Mouse (Mus musculus) limb, embryonic 13.5 days (tissue): ENCODE results near the gene Per1. TPM values are rescaled to one million over a fixed set of nuclear protein-coding genes. Genes with fewer than 3 reads are reported as not detected.

Experiments used
- ATAC-seq: fragments of 200-750 bp; cut with Nextera tagmentation; 2 replicates; pipeline ENCODE4 v1.8.0; 2017; ENCODE audit warnings: low read depth, moderate number of reproducible peaks, moderate TSS enrichment; ENCODE audit not compliant: low FRiP score
- H3K27ac ChIP-seq: fragments of 300-500 bp; sonication (generic); 2 replicates; pipeline ENCODE4 v1.5.1; 2015; ENCODE audit warnings: inconsistent platforms, mild to moderate bottlenecking, moderate library complexity
- H3K27me3 ChIP-seq: fragments of 300-500 bp; sonication (generic); 2 replicates; pipeline ENCODE4 v1.6.1; 2015; ENCODE audit warnings: mild to moderate bottlenecking, inconsistent platforms
- H3K36me3 ChIP-seq: fragments of 300-500 bp; sonication (generic); 2 replicates; pipeline ENCODE4 v1.6.1; 2015; ENCODE audit warnings: inconsistent platforms, mild to moderate bottlenecking, moderate library complexity
- H3K4me1 ChIP-seq: fragments of 300-500 bp; sonication (generic); 2 replicates; pipeline ENCODE4 v1.6.1; 2015; ENCODE audit warnings: inconsistent platforms
- H3K4me2 ChIP-seq: fragments of 300-500 bp; sonication (generic); replicated peaks from 2 replicates; pipeline ENCODE4 v1.6.1; 2015; ENCODE audit warnings: inconsistent platforms, mild to moderate bottlenecking, moderate library complexity
- H3K4me3 ChIP-seq: fragments of 300-500 bp; sonication (generic); 2 replicates; pipeline ENCODE4 v1.5.1; 2015; ENCODE audit warnings: moderate library complexity, mild to moderate bottlenecking, inconsistent platforms
- H3K9ac ChIP-seq: fragments of 300-500 bp; sonication (generic); 2 replicates; pipeline ENCODE4 v1.6.1; 2015; ENCODE audit warnings: mild to moderate bottlenecking, inconsistent platforms
- H3K9me3 ChIP-seq: fragments of 300-500 bp; sonication (generic); 2 replicates; pipeline ENCODE4 v1.6.1; 2016; ENCODE audit warnings: inconsistent platforms
- WGBS: fragments of 180-500 bp; shearing (Covaris S2); methylation state at CpG from one replicate; pipeline ENCODE4 v1.1.7; 2015; 5-methylcytosine and 5-hydroxymethylcytosine counted together
- polyA plus RNA-seq: library from polyadenylated mRNA; unstranded; fragments of >200 nt; fragmentation: Nextera tagmentation; extraction: Ambion mirVana; gene quantifications from 2 replicates; pipeline ENCODE4 v1.2.1, GENCODE M21; 2015

The Per1 gene
- 9.3 and 12.0 TPM in 2 replicates for polyA plus RNA-seq

GRCm38 (mm10) chr11:69094697-69095429, at the start of gene Per1:
Gene Per1, plus strand, starts transcription at chr11:69095217.
- Histone ChIP-seq H3K27me3 (no peaks in the 10 kb centered on the region), H3K9ac (peak within 1 kb of the TSS; percentile 77), H3K9me3 (no peaks in the 10 kb centered on the region), H3K36me3 (peaks cover 29% of the 10 kb centered on the region), H3K27ac (peak within 1 kb of the TSS; percentile 92), H3K4me3 (peak within 1 kb of the TSS; percentile 69), H3K4me2 (peak within 1 kb of the TSS; percentile 98), H3K4me1 (peaks cover 58% of the 10 kb centered on the region)
- ATAC-seq, result peak; percentile 93
- under 1% methylated on average over 37 of the region's 37 CpGs for WGBS

- H3K4me3 ChIP-seq, result peak within 1 kb of the TSS; percentile 84
- H3K27me3 ChIP-seq, result no peaks in the 10 kb centered on the region
- H3K4me1 ChIP-seq, result peaks cover 32% of the 10 kb centered on the region
- under 1% methylated on average over 54 of the region's 54 CpGs for WGBS
- H3K9me3 ChIP-seq, result no peaks in the 10 kb centered on the region
- ATAC-seq, result peak; percentile 78
- H3K4me2 ChIP-seq, result peak within 1 kb of the TSS; percentile 93
- peak within 1 kb of the TSS; percentile 82 for H3K27ac ChIP-seq
- H3K9ac ChIP-seq, result peak within 1 kb of the TSS; percentile 86
- H3K36me3 ChIP-seq, result peaks cover 32% of the 10 kb centered on the region
Measured at GRCm38 (mm10) chr11:69045531-69046394, 49.3 kb upstream of the Per1 start, which contains the start of gene Aurkb. Gene Aurkb, plus strand, starts transcription at chr11:69045647.

DNA sequence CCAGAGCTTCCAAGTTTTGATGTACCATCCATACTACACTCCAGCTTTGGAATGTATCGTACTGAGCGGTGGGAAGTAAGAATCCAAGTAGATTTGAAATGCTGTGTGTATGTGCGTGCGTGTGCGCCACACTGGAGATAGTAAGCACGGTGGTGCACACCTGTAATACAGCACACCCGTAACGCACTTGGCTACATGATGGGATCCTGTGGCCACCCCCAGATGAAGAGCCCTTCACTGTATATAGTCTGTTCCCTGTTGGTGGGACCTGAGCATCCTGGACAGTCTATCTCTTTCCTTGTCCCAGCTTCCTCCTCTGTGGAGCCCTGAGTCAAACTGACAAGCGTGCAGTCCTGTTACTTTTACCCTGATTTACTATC, 48.6 kb upstream of the Per1 start:
- peaks cover 37% of the 10 kb centered on the region for H3K36me3 ChIP-seq
- H3K9me3 ChIP-seq, result no peaks in the 10 kb centered on the region
- H3K4me2 ChIP-seq, result peak overlapping the region; percentile 93
- H3K9ac ChIP-seq, result peak overlapping the region; percentile 86
- 12% methylated on average over 9 of the region's 9 CpGs for WGBS
- ATAC-seq, result no peak
- H3K27ac ChIP-seq, result 0 out of 2 replicates have a peak overlapping the region, but pooled peaks have one; percentile 15
- H3K27me3 ChIP-seq, result no peaks in the 10 kb centered on the region
- H3K4me1 ChIP-seq, result peaks cover 32% of the 10 kb centered on the region
- peak overlapping the region; percentile 84 for H3K4me3 ChIP-seq

- H3K4me2 ChIP-seq, result peak overlapping the region; percentile 93
- WGBS, result 89% methylated on average over 12 of the region's 12 CpGs
Measured at GRCm38 (mm10) chr11:69047592-69047991, 47.4 kb upstream of the Per1 start.

DNA sequence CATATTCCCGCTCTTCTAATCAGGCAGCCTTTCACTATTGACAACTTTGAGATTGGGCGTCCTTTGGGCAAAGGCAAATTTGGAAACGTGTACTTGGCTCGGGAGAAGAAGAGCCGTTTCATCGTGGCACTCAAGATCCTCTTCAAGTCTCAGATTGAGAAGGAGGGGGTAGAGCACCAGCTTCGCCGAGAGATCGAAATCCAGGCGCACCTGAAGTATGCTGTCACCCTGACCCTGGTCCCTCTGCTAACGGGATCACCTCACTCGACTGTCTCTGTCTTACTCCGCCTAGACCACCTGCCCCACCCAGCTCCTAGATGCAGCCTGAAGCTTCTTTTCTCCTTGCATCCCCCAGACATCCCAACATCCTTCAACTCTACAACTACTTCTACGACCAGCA, 46.9 kb upstream of the Per1 start:
- no peak overlapping the region for H3K4me3 ChIP-seq
- no peak overlapping the region; the same call in 1 of the 2 replicates for H3K9ac ChIP-seq
- H3K27me3 ChIP-seq, result no peaks in the 10 kb centered on the region
- ATAC-seq, result no peak
- 93% methylated on average over 14 of the region's 14 CpGs for WGBS
- no peak overlapping the region for H3K4me2 ChIP-seq
- no peak overlapping the region; the same call in 1 of the 2 replicates for H3K27ac ChIP-seq
- H3K9me3 ChIP-seq, result no peaks in the 10 kb centered on the region
- H3K36me3 ChIP-seq, result peaks cover 41% of the 10 kb centered on the region
- H3K4me1 ChIP-seq, result peaks cover 32% of the 10 kb centered on the region

More at GRCm38 (mm10) chr11:69047592-69047991, 47.4 kb upstream of the Per1 start:
- no peak for ATAC-seq
- Histone ChIP-seq H3K27me3 (no peaks in the 10 kb centered on the region), H3K9ac (peak overlapping the region; percentile 35; the same call in 1 of the 2 replicates), H3K36me3 (peaks cover 41% of the 10 kb centered on the region), H3K4me3 (peak overlapping the region; percentile 84), H3K9me3 (no peaks in the 10 kb centered on the region), H3K4me1 (peaks cover 32% of the 10 kb centered on the region), H3K27ac (no peak overlapping the region)

GRCm38 (mm10) chr11:69050748-69051147, 44.3 kb upstream of the Per1 start:
- Histone ChIP-seq H3K4me3 (no peak overlapping the region), H3K4me2 (no peak overlapping the region), H3K27ac (no peak overlapping the region), H3K9me3 (no peaks in the 10 kb centered on the region), H3K4me1 (peaks cover 31% of the 10 kb centered on the region), H3K36me3 (peaks cover 52% of the 10 kb centered on the region), H3K27me3 (no peaks in the 10 kb centered on the region), H3K9ac (no peak overlapping the region)
- no peak for ATAC-seq
- WGBS, result 90% methylated on average over 8 of the region's 8 CpGs

GRCm38 (mm10) chr11:69051771-69052170, 43.2 kb upstream of the Per1 start:
- peaks cover 52% of the 10 kb centered on the region for H3K36me3 ChIP-seq
- H3K27ac ChIP-seq, result no peak overlapping the region
- no peaks in the 10 kb centered on the region for H3K27me3 ChIP-seq
- no peak for ATAC-seq
- H3K9ac ChIP-seq, result no peak overlapping the region
- H3K9me3 ChIP-seq, result no peaks in the 10 kb centered on the region
- H3K4me1 ChIP-seq, result peaks cover 21% of the 10 kb centered on the region
- 90% methylated on average over 4 of the region's 4 CpGs for WGBS
- H3K4me3 ChIP-seq, result no peak overlapping the region
- no peak overlapping the region for H3K4me2 ChIP-seq

DNA sequence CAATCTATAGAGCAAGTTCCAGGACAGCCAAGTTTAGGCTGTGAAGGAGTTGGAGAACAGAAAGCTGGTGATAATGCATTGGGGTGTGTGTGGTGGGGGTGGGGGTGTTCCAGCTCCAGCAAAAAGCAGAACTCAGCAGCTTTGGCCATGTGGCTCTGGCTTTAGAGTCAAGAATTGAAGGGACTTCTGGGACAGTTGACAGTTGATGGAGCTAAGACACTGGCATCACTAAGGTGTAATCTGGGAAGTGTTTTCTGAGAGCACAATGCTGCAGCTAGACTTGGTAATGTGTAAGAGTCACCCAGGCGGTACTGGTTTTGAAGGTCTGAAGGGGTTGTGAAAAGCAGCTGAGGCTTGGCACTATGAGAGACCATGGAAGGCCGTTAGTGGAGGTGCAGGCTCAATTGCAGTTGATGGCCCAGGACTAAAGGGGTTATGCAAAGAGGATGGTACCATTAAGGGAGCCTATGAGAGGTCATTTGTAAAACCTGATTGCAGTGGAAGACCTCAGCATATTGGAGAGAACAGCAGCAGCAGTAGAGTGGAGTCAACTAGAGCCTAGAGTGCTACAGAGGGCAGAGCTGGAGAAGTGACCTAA, 42.1 kb upstream of the Per1 start:
- peaks cover 48% of the 10 kb centered on the region for H3K36me3 ChIP-seq
- ATAC-seq, result no peak
- H3K4me3 ChIP-seq, result no peak overlapping the region
- no peak overlapping the region for H3K27ac ChIP-seq
- no peaks in the 10 kb centered on the region for H3K9me3 ChIP-seq
- peaks cover 10% of the 10 kb centered on the region for H3K4me1 ChIP-seq
- no peak overlapping the region for H3K4me2 ChIP-seq
- H3K27me3 ChIP-seq, result no peaks in the 10 kb centered on the region
- WGBS, result 82% methylated on average over 2 of the region's 2 CpGs
- no peak overlapping the region for H3K9ac ChIP-seq

DNA sequence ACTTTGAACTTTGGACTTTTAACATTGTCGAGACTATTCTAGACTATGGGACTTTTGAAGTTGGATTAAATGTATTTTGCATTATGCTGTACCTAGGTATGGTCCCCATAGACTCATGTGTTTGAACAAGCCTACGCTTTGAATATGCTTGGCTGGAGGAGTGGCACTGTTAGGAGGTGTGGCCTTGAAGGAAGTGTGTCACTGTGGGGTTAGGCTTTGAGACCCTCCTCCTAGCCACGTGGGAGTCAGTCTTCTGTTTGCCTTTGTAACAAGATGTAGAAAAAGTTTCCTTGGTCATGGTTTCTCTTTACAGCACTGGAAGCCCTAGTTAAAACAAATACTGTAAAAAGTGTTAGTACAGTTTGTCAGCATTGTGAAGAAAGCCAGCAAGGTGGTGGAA, 41.2 kb upstream of the Per1 start:
- no peak overlapping the region for H3K4me2 ChIP-seq
- H3K27ac ChIP-seq, result no peak overlapping the region
- H3K4me1 ChIP-seq, result peaks cover 13% of the 10 kb centered on the region
- no peak overlapping the region for H3K9ac ChIP-seq
- H3K9me3 ChIP-seq, result no peaks in the 10 kb centered on the region
- H3K27me3 ChIP-seq, result no peaks in the 10 kb centered on the region
- no peak overlapping the region for H3K4me3 ChIP-seq
- no peak for ATAC-seq
- 80% methylated on average over 3 of the region's 3 CpGs for WGBS
- peaks cover 39% of the 10 kb centered on the region for H3K36me3 ChIP-seq

DNA sequence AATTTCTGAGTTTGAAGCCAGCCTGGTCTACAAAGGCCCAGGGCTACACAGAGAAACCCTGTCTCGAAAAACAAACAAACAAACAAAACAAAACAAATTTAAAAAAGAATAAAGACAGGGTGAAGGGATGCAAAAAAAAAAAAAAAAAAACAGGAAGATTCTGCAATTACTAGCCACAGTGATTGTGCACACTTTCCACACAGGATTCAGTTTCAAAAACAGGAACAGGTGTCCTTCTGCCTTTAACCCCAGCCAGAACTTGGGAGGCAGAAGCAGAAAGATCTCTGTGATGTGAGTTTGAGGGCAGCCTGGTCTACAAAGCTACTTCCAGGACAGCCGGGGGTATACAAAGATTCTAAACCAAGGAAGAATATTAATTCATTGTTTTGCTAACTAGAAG, 36.8 kb upstream of the Per1 start:
- Histone ChIP-seq H3K9ac (peak overlapping the region; percentile 73), H3K4me3 (peak overlapping the region; percentile 90)
- 75% methylated on average over 2 of the region's 2 CpGs for WGBS

GRCm38 (mm10) chr11:69058729-69059356, 36.2 kb upstream of the Per1 start:
- no peaks in the 10 kb centered on the region for H3K27me3 ChIP-seq
- peak overlapping the region; percentile 59; the same call in 1 of the 2 replicates for H3K27ac ChIP-seq
- H3K4me1 ChIP-seq, result peaks cover 24% of the 10 kb centered on the region
- peak overlapping the region; percentile 90 for H3K4me3 ChIP-seq
- ATAC-seq, result 0 out of 2 replicates have a peak, but pooled peaks have one; percentile 2
- H3K9ac ChIP-seq, result peak overlapping the region; percentile 73
- peaks cover 5% of the 10 kb centered on the region for H3K36me3 ChIP-seq
- H3K4me2 ChIP-seq, result peak overlapping the region; percentile 95
- H3K9me3 ChIP-seq, result no peaks in the 10 kb centered on the region
- WGBS, result 3% methylated on average over 19 of the region's 19 CpGs

More for the DNA sequence above, 36.8 kb upstream of the Per1 start:
- Histone ChIP-seq H3K4me2 (peak overlapping the region; percentile 95), H3K4me1 (peaks cover 24% of the 10 kb centered on the region), H3K9me3 (no peaks in the 10 kb centered on the region), H3K27ac (no peak overlapping the region), H3K36me3 (peaks cover 10% of the 10 kb centered on the region), H3K27me3 (no peaks in the 10 kb centered on the region)
- ATAC-seq, result no peak
